Mouse (Mus musculus) midbrain, embryonic 10.5 days (tissue): ENCODE measurements around the gene Rpl39. TPM values are rescaled to one million over a fixed set of nuclear protein-coding genes. Genes with fewer than 3 reads are reported as not detected.
A peak's percentile ranks its signal among the peaks of the same experiment; 100 is the strongest.
"Not testable (repeated sequence)": the region's sequence is repeated elsewhere in the genome, so short reads cannot be mapped to it uniquely, and the experiment has no call there.

Experiments used
- DNase-seq: peaks from one replicate; pipeline ENCODE4 v3.0.0-alpha.2; 2017; ENCODE audit warnings: low spot score
- H3K27ac ChIP-seq: fragments of 300-500 bp; sonication (generic); replicated peaks from 2 replicates; pipeline ENCODE4 v1.5.1; 2016; ENCODE audit warnings: mild to moderate bottlenecking
- H3K27me3 ChIP-seq: fragments of 300-500 bp; sonication (generic); 2 replicates; pipeline ENCODE4 v1.6.1; 2016; ENCODE audit warnings: low read depth, mild to moderate bottlenecking; ENCODE audit not compliant: poor library complexity, severe bottlenecking
- H3K36me3 ChIP-seq: fragments of 300-500 bp; sonication (generic); 2 replicates; pipeline ENCODE4 v1.6.1; 2016; ENCODE audit warnings: mild to moderate bottlenecking, moderate library complexity
- H3K4me1 ChIP-seq: fragments of 300-500 bp; sonication (generic); 2 replicates; pipeline ENCODE4 v1.6.1; 2016
- H3K4me3 ChIP-seq: fragments of 300-500 bp; sonication (generic); 2 replicates; pipeline ENCODE4 v1.5.1; 2016; ENCODE audit warnings: mild to moderate bottlenecking, moderate library complexity
- H3K9me3 ChIP-seq: fragments of 300-500 bp; sonication (generic); replicated peaks from 2 replicates; pipeline ENCODE4 v1.6.1; 2016; ENCODE audit warnings: mild to moderate bottlenecking
- WGBS: fragments of 180-500 bp; shearing (Covaris S2); methylation state at CpG from one replicate; pipeline ENCODE4 v1.1.7; 2016; 5-methylcytosine and 5-hydroxymethylcytosine counted together
- polyA plus RNA-seq: library from polyadenylated mRNA; unstranded; fragments of >200 nt; fragmentation: Nextera tagmentation; extraction: Ambion mirVana; gene quantifications from 2 replicates; pipeline ENCODE4 v1.2.1, GENCODE M21; 2016

Rpl39 gene
- polyA plus RNA-seq, 1 experiment from 2014 or later, result 467 TPM

GRCm38 (mm10) chrX:37091457-37091856 lies 6.3 kb upstream of the Rpl39 start:
- DNase-seq, result no peak
- Histone ChIP-seq H3K36me3 (peaks cover 44% of the 10 kb centered on the region), H3K9me3 (no peaks in the 10 kb centered on the region), H3K27me3 (no peaks in the 10 kb centered on the region), H3K27ac (no peak overlapping the region), H3K4me3 (no peak overlapping the region), H3K4me1 (no peaks in the 10 kb centered on the region)
- 90% methylated on average over 3 of the region's 3 CpGs for WGBS

- DNase-seq, result no peak
- Histone ChIP-seq H3K27me3 (no peaks in the 10 kb centered on the region), H3K27ac (no peak overlapping the region), H3K4me3 (no peak overlapping the region), H3K4me1 (no peaks in the 10 kb centered on the region), H3K9me3 (no peaks in the 10 kb centered on the region), H3K36me3 (peaks cover 20% of the 10 kb centered on the region)
- 81% methylated on average over 1 of the region's 1 CpGs for WGBS
These were observed 3.6 kb upstream of the Rpl39 start for GRCm38 (mm10) chrX:37088778-37089177.

GRCm38 (mm10) chrX:37085665-37086064 lies 463 bp upstream of the Rpl39 start:
- DNase-seq, result no peak
- peak overlapping the region; percentile 91 for H3K27ac ChIP-seq
- H3K4me1 ChIP-seq, result peaks cover 7% of the 10 kb centered on the region; the same call in 1 of the 2 replicates
- no peaks in the 10 kb centered on the region for H3K9me3 ChIP-seq
- 23% methylated on average over 9 of the region's 9 CpGs for WGBS
- H3K36me3 ChIP-seq, result peaks cover 31% of the 10 kb centered on the region
- H3K27me3 ChIP-seq, result no peaks in the 10 kb centered on the region
- peak overlapping the region; percentile 67 for H3K4me3 ChIP-seq

DNA sequence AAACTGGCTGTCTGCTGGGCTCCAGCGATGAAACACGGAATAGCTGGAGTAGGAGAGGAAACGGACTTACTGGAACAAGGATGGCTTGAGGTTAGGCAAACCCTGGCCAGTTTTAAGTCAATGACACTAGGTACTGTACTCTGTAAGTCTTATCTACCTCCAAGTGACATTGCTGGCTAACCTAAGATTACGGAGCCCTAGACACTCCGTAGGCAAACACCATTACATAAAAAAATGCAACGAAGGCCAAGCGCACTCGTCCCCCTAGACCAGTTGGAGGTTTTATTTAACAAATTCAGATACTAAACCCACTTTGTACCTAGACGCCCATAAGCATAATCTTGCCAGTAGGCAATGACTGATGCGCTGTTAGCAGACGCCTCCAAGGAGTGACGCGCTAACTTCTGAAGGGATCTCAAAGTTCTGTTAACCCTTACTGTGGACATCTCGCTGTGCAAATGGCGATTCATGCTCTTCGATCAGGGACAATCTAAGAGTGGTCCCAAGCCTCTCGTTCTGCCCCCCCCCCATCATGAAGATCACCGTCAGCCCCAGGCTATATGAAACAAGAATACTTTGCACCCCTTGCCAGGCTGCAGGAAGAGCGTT lies 780 bp downstream of the Rpl39 start:
- WGBS, result 19% methylated on average over 19 of the region's 19 CpGs
- no peak for DNase-seq

DNA sequence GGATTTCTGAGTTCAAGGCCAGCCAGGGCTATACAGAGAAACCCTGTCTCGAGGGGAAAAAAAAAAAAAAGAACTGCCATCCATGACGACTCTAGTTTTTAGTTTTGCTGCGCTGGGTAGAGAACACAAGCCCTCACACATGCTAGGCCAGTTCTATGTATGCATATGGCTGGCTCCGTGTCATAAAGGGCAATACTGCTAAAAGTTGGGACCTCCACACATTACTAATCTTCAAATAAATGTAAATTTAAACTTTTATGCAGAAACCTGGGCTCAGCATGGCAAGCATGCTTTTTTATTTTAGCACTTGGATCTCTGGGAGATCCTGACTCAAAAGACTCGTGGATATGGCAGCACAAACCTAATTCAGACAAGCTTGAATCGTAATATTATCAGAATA lies 4.0 kb downstream of the Rpl39 start:
- no peaks in the 10 kb centered on the region for H3K27me3 ChIP-seq
- H3K4me1 ChIP-seq, result peaks cover 7% of the 10 kb centered on the region; the same call in 1 of the 2 replicates
- no peak for DNase-seq
- 62% methylated on average over 6 of the region's 6 CpGs for WGBS
- H3K4me3 ChIP-seq, result no peak overlapping the region
- H3K9me3 ChIP-seq, result no peaks in the 10 kb centered on the region
- H3K27ac ChIP-seq, result no peak overlapping the region
- peaks cover 32% of the 10 kb centered on the region for H3K36me3 ChIP-seq

More for the DNA sequence above, 780 bp downstream of the Rpl39 start:
- peaks cover 7% of the 10 kb centered on the region; the same call in 1 of the 2 replicates for H3K4me1 ChIP-seq
- peak overlapping the region; percentile 67 for H3K4me3 ChIP-seq
- no peaks in the 10 kb centered on the region for H3K27me3 ChIP-seq
- peaks cover 32% of the 10 kb centered on the region for H3K36me3 ChIP-seq
- H3K9me3 ChIP-seq, result no peaks in the 10 kb centered on the region
- H3K27ac ChIP-seq, result peak overlapping the region; percentile 91

GRCm38 (mm10) chrX:37080345-37080744 lies 4.9 kb downstream of the Rpl39 start:
- peaks cover 32% of the 10 kb centered on the region for H3K36me3 ChIP-seq
- not testable (repeated sequence) for DNase-seq, H3K27ac ChIP-seq, H3K4me1 ChIP-seq, H3K4me3 ChIP-seq, H3K27me3 ChIP-seq, H3K9me3 ChIP-seq
- 80% methylated on average over 4 of the region's 4 CpGs for WGBS

DNA sequence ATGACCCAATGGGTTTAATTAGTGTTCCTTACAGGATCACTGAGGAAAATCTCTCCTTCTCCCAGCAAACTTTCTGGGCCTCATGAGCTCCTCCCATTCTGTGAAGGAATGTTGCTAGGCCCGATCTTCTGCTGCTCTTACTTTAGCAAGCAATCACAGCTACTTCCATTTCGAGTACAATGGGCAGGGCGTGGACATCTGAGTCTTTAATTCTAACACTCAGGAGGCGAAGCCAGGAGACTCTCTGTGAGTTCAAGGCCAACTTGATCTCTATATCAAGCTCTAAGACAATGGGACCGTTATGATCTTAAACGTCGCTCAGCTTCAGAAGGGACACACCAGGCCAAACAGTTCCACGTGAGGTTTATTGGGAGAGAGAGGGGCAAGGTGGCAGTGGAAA lies 8.6 kb downstream of the Rpl39 start:
- Histone ChIP-seq H3K9me3 (no peaks in the 10 kb centered on the region), H3K4me1 (no peaks in the 10 kb centered on the region), H3K27ac (no peak overlapping the region), H3K27me3 (no peaks in the 10 kb centered on the region), H3K36me3 (peaks cover 10% of the 10 kb centered on the region), H3K4me3 (no peak overlapping the region)
- whole genome bisulfite sequencing, result 83% methylated on average over 8 of the region's 8 CpGs
- DNase-seq, result no peak

DNA sequence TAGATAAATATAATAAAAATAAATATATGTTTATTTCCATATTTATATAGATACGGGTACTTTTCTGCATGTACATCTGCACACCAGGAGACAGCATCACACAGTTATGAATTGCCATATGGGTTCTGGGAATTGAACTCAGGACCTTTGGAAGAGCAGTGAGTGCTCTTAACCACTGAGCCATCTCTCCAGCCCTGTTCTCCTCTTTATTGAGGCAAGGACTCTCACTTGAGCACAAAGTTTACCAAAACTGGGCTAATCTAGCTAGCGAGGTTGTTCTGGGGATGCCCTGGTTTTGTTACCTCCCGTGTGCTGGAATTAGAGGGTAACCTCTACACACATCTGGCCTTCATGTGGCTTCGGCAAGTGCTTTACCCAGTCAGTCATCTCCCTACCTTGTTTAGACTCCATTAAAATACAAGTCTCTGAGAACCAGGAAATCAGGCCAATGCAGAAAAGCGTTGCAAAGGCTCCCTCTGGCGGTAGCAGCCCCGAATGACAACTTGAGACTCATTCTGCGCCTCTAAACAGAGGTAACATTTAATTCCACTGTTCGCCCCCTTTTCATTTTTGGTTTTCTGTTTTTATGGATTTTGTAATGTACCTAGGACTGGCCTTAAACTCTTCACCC lies 10.8 kb downstream of the Rpl39 start:
- no peaks in the 10 kb centered on the region for H3K9me3 ChIP-seq
- no peak overlapping the region for H3K4me3 ChIP-seq
- no peaks in the 10 kb centered on the region for H3K36me3 ChIP-seq
- no peaks in the 10 kb centered on the region for H3K27me3 ChIP-seq
- 44% methylated on average over 9 of the region's 9 CpGs for WGBS
- no peak overlapping the region for H3K27ac ChIP-seq
- peak; percentile 47 for DNase-seq
- no peaks in the 10 kb centered on the region for H3K4me1 ChIP-seq

GRCm38 (mm10) chrX:37068766-37069165 lies 16.4 kb downstream of the Rpl39 start:
- Histone ChIP-seq H3K36me3 (no peaks in the 10 kb centered on the region), H3K27me3 (no peaks in the 10 kb centered on the region), H3K4me3 (no peak overlapping the region), H3K4me1 (no peaks in the 10 kb centered on the region), H3K9me3 (no peaks in the 10 kb centered on the region), H3K27ac (no peak overlapping the region)
- 91% methylated on average over 5 of the region's 5 CpGs for WGBS
- no peak for DNase-seq

GRCm38 (mm10) chrX:37067299-37067698 lies 17.9 kb downstream of the Rpl39 start:
- Histone ChIP-seq H3K27me3 (no peaks in the 10 kb centered on the region), H3K9me3 (no peaks in the 10 kb centered on the region), H3K4me3 (no peak overlapping the region), H3K27ac (no peak overlapping the region), H3K4me1 (no peaks in the 10 kb centered on the region), H3K36me3 (no peaks in the 10 kb centered on the region)
- WGBS, result 91% methylated on average over 3 of the region's 3 CpGs
- DNase-seq, result no peak

- H3K4me3 ChIP-seq, result no peak overlapping the region
- H3K9me3 ChIP-seq, result no peaks in the 10 kb centered on the region
- DNase-seq, result no peak
- WGBS, result 85% methylated on average over 9 of the region's 9 CpGs
- no peak overlapping the region for H3K27ac ChIP-seq
- no peaks in the 10 kb centered on the region for H3K4me1 ChIP-seq
- no peaks in the 10 kb centered on the region for H3K27me3 ChIP-seq
- no peaks in the 10 kb centered on the region for H3K36me3 ChIP-seq
These were observed 21.3 kb downstream of the Rpl39 start for GRCm38 (mm10) chrX:37063902-37064301.

DNA sequence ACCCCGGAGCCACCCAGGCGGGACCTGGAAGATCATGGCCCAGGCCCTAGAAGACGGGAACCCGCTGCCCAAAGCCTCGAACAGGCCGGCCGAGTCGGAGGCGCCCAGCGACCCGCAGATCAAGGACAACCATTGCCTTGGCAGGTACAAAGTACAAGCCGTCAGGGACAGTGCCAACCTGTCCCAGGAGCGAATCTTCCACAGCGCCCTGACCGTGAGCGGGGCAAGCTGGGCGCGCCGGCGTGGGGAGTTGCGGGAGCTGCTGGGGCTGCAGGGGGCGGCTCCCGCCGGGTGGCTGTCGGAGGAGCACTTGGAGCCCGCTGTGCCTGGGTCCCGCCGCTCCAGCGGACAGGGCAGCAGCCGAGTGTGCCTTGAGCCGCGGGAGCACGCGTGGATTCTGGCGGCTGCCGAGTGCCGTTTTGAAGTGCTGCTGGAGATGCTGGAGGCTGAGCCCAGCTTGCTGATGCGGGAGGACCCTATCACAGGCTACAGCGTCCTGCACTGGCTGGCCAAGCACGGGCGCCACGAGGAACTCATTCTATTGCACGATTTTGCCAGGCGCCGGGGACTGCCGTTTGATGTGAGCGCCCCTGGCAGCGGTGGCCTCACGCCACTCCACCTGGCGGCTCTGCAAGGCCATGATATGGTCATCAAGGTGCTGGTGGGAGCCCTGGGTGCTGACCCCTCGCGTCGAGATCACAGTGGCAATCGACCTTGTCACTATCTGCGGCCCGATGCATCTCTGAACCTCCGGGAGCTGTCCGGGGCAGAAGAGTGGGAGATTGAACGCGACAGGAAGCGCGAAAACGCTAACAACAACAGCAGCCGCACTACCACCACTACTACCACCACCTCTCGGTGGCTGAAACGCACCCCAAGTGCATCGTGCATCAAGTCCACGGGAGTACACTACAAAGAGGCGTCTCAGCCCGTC lies 36.0 kb downstream of the Rpl39 start:
- 13% methylated on average over 70 of the region's 70 CpGs for WGBS
- H3K36me3 ChIP-seq, result no peaks in the 10 kb centered on the region
- peak overlapping the region; percentile 50 for H3K4me3 ChIP-seq
- DNase-seq, result peak; percentile 33
- peaks cover 13% of the 10 kb centered on the region for H3K4me1 ChIP-seq
- no peak overlapping the region for H3K27ac ChIP-seq
- H3K27me3 ChIP-seq, result peaks cover 99% of the 10 kb centered on the region
- H3K9me3 ChIP-seq, result peaks cover 6% of the 10 kb centered on the region; the same call in 1 of the 2 replicates
